Mouse (Mus musculus) heart, adult 2 months (tissue): Measurements from ENCODE around the gene Sdhaf3. TPM values are rescaled to one million over a fixed set of nuclear protein-coding genes. Genes with fewer than 3 reads are reported as not detected.

Source experiments
- DNase-seq, 2 experiments: peaks; one replicate each; pipeline ENCODE4 v3.0.0; 2021
- H3K27ac ChIP-seq: fragments of 200-600 bp; 2 replicates; pipeline ENCODE4 v1.8.1; 2022
- H3K27me3 ChIP-seq: fragments of 200-500 bp; 2 replicates; pipeline ENCODE4 v1.6.1; 2012; ENCODE audit warnings: mild to moderate bottlenecking, low read length, inconsistent platforms, mixed read lengths; ENCODE audit not compliant: control insufficient read depth, insufficient read depth
- H3K36me3 ChIP-seq: fragments of 200-500 bp; 2 replicates; pipeline ENCODE4 v1.6.1; 2012; ENCODE audit warnings: low read length, inconsistent platforms; ENCODE audit not compliant: control insufficient read depth, insufficient read depth
- H3K4me1 ChIP-seq: fragments of 200-500 bp; 2 replicates; pipeline ENCODE4 v1.6.1; 2011; ENCODE audit warnings: low read length; ENCODE audit not compliant: control insufficient read depth, insufficient read depth
- H3K4me3 ChIP-seq: fragments of 200-600 bp; 2 replicates; pipeline ENCODE4 v1.8.1; 2022
- H3K79me2 ChIP-seq: fragments of 200-500 bp; replicated peaks from 2 replicates; pipeline ENCODE4 v1.6.1; 2012; ENCODE audit warnings: mild to moderate bottlenecking, inconsistent platforms, low read length, moderate library complexity, mixed read lengths; ENCODE audit not compliant: control insufficient read depth, insufficient read depth
- H3K9ac ChIP-seq: fragments of 200-500 bp; 2 replicates; pipeline ENCODE4 v1.6.1; 2012; ENCODE audit warnings: low read depth, mild to moderate bottlenecking, control low read depth, inconsistent platforms, low read length, mixed read lengths
- CTCF ChIP-seq: fragments of 200-600 bp; IDR thresholded peaks from 2 replicates; pipeline ENCODE4 v1.8.1; 2022; ENCODE audit warnings: antibody characterized with exemption, mild to moderate bottlenecking, moderate library complexity
- EP300 ChIP-seq: fragments of 200-500 bp; IDR thresholded peaks from 2 replicates; pipeline ENCODE4 v1.6.1; 2011; ENCODE audit warnings: low read depth, low read length, control low read depth; ENCODE audit not compliant: insufficient read depth
- POLR2A ChIP-seq: fragments of 200-500 bp; IDR thresholded peaks from 2 replicates; pipeline ENCODE4 v1.6.1; 2011; ENCODE audit warnings: mild to moderate bottlenecking, low read depth, low read length, control low read depth; ENCODE audit not compliant: insufficient read depth
- WGBS: fragments of 180-500 bp; shearing (Covaris S2); methylation state at CpG from one replicate; pipeline ENCODE4 v1.1.7; 2018; 5-methylcytosine and 5-hydroxymethylcytosine counted together
- intact Hi-C: fragments of 180-260 bp; cut with DNase I; formaldehyde crosslinking; loops from one replicate; pipeline ENCODE4 v1.15.1; 2025
- polyA plus RNA-seq: library from polyadenylated mRNA; depleted of rRNA; stranded (reverse); fragments of >200 nt; gene quantifications from 2 replicates; pipeline ENCODE4 v1.2.3, GENCODE M21; 2012
- total RNA-seq, 2 experiments: library from RNA; stranded (reverse); gene quantifications; 2 replicates each; pipeline ENCODE4 v1.2.3; 2021

Gene Sdhaf3
- total and polyA plus RNA-seq, 3 experiments, result 1.1 to 4.5 (median 4.3) TPM

DNA sequence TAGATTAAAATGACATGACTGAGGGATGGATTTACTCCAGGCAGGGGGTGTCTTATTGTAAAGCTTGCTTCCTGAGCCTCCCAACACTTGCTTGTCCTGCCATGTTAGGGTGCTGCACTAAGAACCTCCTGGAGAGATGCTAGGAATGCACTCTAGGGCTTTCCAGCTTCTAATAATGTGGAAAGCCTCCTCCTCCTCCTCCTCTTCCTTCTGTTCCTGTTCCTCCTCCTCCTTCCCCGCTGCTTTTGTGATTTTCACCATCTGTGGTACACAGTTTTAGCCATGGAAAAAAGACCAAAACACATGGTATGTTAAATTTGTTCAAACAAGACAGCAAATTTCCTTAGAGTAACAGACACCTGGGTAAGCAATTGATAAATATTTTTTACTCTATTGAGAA is 30.5 kb upstream of the Sdhaf3 start:
- H3K27ac ChIP-seq, result no peak overlapping the region
- no peak overlapping the region for H3K4me3 ChIP-seq
- intact Hi-C loops, result no loop called here
- H3K4me1 ChIP-seq, result no peaks in the 10 kb centered on the region
- DNase-seq, result no peak
- H3K9ac ChIP-seq, result no peak overlapping the region
- H3K79me2 ChIP-seq, result no peaks in the 10 kb centered on the region
- TF ChIP-seq POLR2A (no peak), CTCF (no peak), EP300 (no peak)
- H3K27me3 ChIP-seq, result no peaks in the 10 kb centered on the region
- H3K36me3 ChIP-seq, result no peaks in the 10 kb centered on the region
- WGBS, result 45% methylated on average over 1 of the region's 1 CpGs

DNA sequence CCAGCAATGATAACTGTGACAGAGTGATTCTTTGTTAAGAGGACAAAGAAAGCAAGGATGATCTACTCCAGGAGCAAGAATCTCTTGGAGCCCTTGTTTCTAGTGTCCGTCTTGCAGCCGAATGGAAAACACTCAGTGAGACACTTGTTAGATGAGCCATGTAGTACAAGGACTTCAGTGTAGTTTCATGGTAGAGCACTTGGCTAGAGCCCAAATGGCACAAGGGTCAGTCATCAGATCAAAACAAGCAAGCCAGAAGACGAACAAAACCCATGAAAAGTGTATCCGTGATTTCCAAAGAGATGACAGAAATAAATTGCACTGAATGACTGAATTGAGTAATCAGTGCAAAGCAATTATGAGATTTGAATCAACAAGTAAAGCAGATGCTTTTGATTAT is 25.0 kb upstream of the Sdhaf3 start:
- Histone ChIP-seq H3K4me1 (no peaks in the 10 kb centered on the region), H3K9ac (no peak overlapping the region), H3K36me3 (no peaks in the 10 kb centered on the region), H3K79me2 (no peaks in the 10 kb centered on the region), H3K27ac (no peak overlapping the region), H3K27me3 (no peaks in the 10 kb centered on the region), H3K4me3 (no peak overlapping the region)
- DNase-seq, result no peak
- TF ChIP-seq CTCF, result no peak
- TF ChIP-seq EP300, result no peak
- no peak for TF ChIP-seq POLR2A
- intact Hi-C loops, result no loop called here
- 75% methylated on average over 4 of the region's 4 CpGs for WGBS

DNA sequence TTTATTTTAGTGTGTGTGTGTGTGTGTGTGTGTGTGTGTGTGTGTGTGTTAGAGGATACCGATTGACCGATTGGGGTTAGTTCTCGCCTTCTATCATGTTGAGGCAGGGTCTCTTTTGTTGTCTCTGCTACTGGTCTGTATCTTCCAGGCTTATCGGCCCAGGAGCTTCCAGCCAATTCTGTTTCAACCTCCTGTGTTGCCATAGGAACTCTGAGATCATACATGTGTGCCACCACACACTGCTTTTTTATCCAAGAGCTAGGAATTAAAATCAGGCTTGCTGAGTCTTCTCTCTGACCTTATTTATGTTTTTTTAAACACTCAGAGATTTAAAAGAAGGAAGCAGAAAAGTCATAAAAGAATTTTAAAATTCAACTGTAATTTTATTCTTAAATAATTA is 24.3 kb upstream of the Sdhaf3 start:
- DNase-seq, result no peak
- intact Hi-C loops, result no loop called here
- H3K4me1 ChIP-seq, result no peaks in the 10 kb centered on the region
- TF ChIP-seq POLR2A (no peak), EP300 (no peak), CTCF (no peak)
- 59% methylated on average over 4 of the region's 4 CpGs for WGBS
- H3K27ac ChIP-seq, result no peak overlapping the region
- no peaks in the 10 kb centered on the region for H3K36me3 ChIP-seq
- no peak overlapping the region for H3K4me3 ChIP-seq
- H3K9ac ChIP-seq, result no peak overlapping the region
- H3K79me2 ChIP-seq, result no peaks in the 10 kb centered on the region
- no peaks in the 10 kb centered on the region for H3K27me3 ChIP-seq

DNA sequence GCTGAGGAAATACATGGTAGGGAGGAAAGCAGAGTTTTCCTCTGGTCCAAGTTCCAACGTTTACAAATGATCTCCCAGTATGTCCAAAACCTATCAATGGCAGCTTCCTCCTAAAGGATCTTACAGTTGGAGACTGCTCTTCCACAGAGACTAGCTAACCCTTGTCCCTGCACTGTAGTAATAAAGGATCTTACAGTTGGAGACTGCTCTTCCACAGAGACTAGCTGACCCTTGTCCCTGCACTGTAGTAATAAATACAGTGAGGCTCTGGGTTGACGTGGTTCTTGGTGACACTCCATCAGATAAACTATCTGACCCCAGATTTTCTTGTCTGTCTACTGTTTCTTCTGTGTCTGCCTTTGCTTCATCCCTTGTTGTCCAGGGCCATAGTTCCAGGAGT is 15.0 kb upstream of the Sdhaf3 start:
- intact Hi-C loops, result no loop called here
- no peak overlapping the region for H3K27ac ChIP-seq

GRCm38 (mm10) chr6:6942813-6943212 is 13.0 kb upstream of the Sdhaf3 start:
- no peak for DNase-seq
- TF ChIP-seq CTCF (peak; percentile 58), EP300 (no peak)
- Histone ChIP-seq H3K79me2 (no peaks in the 10 kb centered on the region), H3K4me1 (no peaks in the 10 kb centered on the region), H3K27ac (no peak overlapping the region), H3K36me3 (no peaks in the 10 kb centered on the region), H3K27me3 (no peaks in the 10 kb centered on the region), H3K4me3 (no peak overlapping the region), H3K9ac (no peak overlapping the region)
- intact Hi-C loops, result no loop called here
- WGBS, result 48% methylated on average over 6 of the region's 6 CpGs

More for the DNA sequence above, 15.0 kb upstream of the Sdhaf3 start:
- Histone ChIP-seq H3K36me3 (no peaks in the 10 kb centered on the region), H3K9ac (no peak overlapping the region), H3K27me3 (no peaks in the 10 kb centered on the region), H3K79me2 (no peaks in the 10 kb centered on the region), H3K4me1 (no peaks in the 10 kb centered on the region), H3K4me3 (no peak overlapping the region)
- WGBS, result 27% methylated on average over 2 of the region's 2 CpGs
- TF ChIP-seq POLR2A (no peak), CTCF (no peak), EP300 (no peak)
- no peak for DNase-seq

GRCm38 (mm10) chr6:6947650-6948049 is 8.2 kb upstream of the Sdhaf3 start:
- Histone ChIP-seq H3K4me1 (no peaks in the 10 kb centered on the region), H3K27ac (no peak overlapping the region), H3K27me3 (no peaks in the 10 kb centered on the region), H3K9ac (no peak overlapping the region), H3K4me3 (no peak overlapping the region), H3K36me3 (no peaks in the 10 kb centered on the region), H3K79me2 (no peaks in the 10 kb centered on the region)
- intact Hi-C loops, result no loop called here
- 3% methylated on average over 1 of the region's 1 CpGs for WGBS
- TF ChIP-seq CTCF (no peak), EP300 (no peak), POLR2A (no peak)
- no peak for DNase-seq
